Mouse (Mus musculus): ENCODE results near the gene Peak1.

Peak1 gene

GRCm38 (mm10) chr9:56314326-56314725 lies 103.5 kb downstream of the Peak1 start:
- Histone ChIP-seq H3K27me3 (ENCODE audit: insufficient read depth, low read length) (no peaks in the 10 kb centered on the region), H3K9me3 (ENCODE audit: low read length) (no peaks in the 10 kb centered on the region), H3K4me3 (replicated peaks; ENCODE audit: low read length) (no peak overlapping the region), H3K4me1 (replicated peaks; ENCODE audit: low read depth, low read length) (no peaks in the 10 kb centered on the region), H3K36me3 (ENCODE audit: insufficient read depth, low read length) (0 out of 2 replicates have a peak, but pooled peaks cover 4% of the 10 kb centered on the region)
- no peak for TF ChIP-seq CTCF (conservative IDR thresholded peaks at IDR 0.05; ENCODE audit: low read length)
- no peak for TF ChIP-seq POU5F1 (IDR thresholded peaks at IDR 0.05; ENCODE audit: borderline replicate concordance, low read length)
- no peak for TF ChIP-seq NANOG (IDR thresholded peaks at IDR 0.05; ENCODE audit: borderline replicate concordance, low read length)

DNA sequence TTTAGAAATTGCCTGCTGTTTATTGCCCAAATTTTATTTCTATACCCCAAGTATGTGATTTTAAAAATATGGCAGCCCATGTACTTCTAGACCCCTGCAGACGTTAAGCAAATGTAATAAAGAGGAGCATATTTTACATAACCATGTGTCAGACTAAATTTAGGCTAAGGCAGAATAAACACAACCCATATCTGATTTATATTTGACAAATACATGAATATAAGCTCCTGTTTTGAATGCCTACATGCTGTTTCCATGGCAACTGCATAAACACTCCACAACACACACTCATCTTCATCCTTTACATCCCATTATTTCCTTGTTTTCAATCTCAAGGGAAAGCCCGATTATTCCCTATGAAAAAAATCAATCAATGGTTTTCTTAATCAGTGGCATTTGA lies 108.8 kb downstream of the Peak1 start:
- Histone ChIP-seq H3K27me3 (ENCODE audit: insufficient read depth, low read length) (no peaks in the 10 kb centered on the region), H3K4me1 (replicated peaks; ENCODE audit: low read depth, low read length) (no peaks in the 10 kb centered on the region)
- TF ChIP-seq NANOG (IDR thresholded peaks at IDR 0.05; ENCODE audit: borderline replicate concordance, low read length) (no peak), CTCF (conservative IDR thresholded peaks at IDR 0.05; ENCODE audit: low read length) (no peak), POU5F1 (IDR thresholded peaks at IDR 0.05; ENCODE audit: borderline replicate concordance, low read length) (no peak)

DNA sequence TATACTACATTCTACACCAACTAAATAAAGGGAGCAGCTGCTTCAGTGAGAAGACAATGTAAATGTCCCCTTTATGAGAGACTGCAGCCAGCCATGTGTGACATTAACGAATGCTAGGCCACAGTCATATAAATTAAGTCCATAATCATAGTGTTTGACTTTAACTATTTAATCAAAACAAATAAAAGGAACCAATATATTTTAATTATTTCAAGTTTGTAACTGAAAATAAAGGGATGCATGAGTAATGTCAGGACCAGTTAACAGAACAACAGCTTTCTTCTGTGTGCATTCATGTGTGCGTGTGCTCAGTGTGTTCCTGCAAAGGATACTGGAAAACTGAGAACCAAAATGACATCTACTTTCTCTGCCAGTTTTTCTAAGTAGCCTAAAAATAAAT lies 113.3 kb downstream of the Peak1 start:
- Histone ChIP-seq H3K9me3 (ENCODE audit: low read length) (no peaks in the 10 kb centered on the region), H3K4me1 (replicated peaks; ENCODE audit: low read depth, low read length) (peaks cover 6% of the 10 kb centered on the region; the same call in 1 of the 2 replicates), H3K4me3 (replicated peaks; ENCODE audit: low read length) (no peak overlapping the region), H3K27me3 (ENCODE audit: insufficient read depth, low read length) (no peaks in the 10 kb centered on the region), H3K36me3 (ENCODE audit: insufficient read depth, low read length) (no peaks in the 10 kb centered on the region)
- TF ChIP-seq CTCF (conservative IDR thresholded peaks at IDR 0.05; ENCODE audit: low read length): no peak
- TF ChIP-seq POU5F1 (IDR thresholded peaks at IDR 0.05; ENCODE audit: borderline replicate concordance, low read length): no peak
- no peak for TF ChIP-seq NANOG (IDR thresholded peaks at IDR 0.05; ENCODE audit: borderline replicate concordance, low read length)

More for the DNA sequence above, 108.8 kb downstream of the Peak1 start:
- Histone ChIP-seq H3K36me3 (ENCODE audit: insufficient read depth, low read length) (no peaks in the 10 kb centered on the region), H3K4me3 (replicated peaks; ENCODE audit: low read length) (no peak overlapping the region), H3K9me3 (ENCODE audit: low read length) (no peaks in the 10 kb centered on the region)

DNA sequence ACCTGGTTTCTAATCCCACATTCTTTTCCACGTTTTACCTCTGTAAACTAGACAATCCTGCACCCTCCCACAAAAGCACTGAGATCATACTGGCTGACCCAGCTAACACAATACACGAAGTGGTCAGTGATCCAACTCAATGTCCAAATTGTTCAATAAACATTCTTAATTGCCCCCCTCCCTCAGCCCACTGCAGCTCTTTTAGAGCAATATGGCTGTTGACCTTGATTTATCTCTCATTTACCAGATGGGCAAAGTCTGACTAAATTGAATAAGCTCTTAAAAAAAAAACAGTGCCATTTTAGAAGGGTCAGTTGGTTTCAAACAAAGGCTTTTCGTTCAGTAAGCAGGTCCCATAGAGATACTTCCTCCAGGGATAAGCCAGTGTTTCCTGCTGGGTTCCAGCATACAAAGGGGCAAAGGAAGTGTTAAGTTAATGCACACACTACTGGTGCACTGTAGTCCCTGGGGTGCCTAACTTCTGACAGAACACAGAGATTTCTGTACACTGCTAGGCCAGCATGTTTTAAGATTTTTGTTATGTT lies 114.9 kb downstream of the Peak1 start:
- no peaks in the 10 kb centered on the region for H3K9me3 ChIP-seq (ENCODE audit: low read length)
- no peak overlapping the region for H3K4me3 ChIP-seq (replicated peaks; ENCODE audit: low read length)
- peaks cover 6% of the 10 kb centered on the region; the same call in 1 of the 2 replicates for H3K4me1 ChIP-seq (replicated peaks; ENCODE audit: low read depth, low read length)
- H3K27me3 ChIP-seq (ENCODE audit: insufficient read depth, low read length): no peaks in the 10 kb centered on the region
- no peak for TF ChIP-seq NANOG (IDR thresholded peaks at IDR 0.05; ENCODE audit: borderline replicate concordance, low read length)
- TF ChIP-seq CTCF (conservative IDR thresholded peaks at IDR 0.05; ENCODE audit: low read length): no peak
- TF ChIP-seq POU5F1 (IDR thresholded peaks at IDR 0.05; ENCODE audit: borderline replicate concordance, low read length): no peak
- no peaks in the 10 kb centered on the region for H3K36me3 ChIP-seq (ENCODE audit: insufficient read depth, low read length)

DNA sequence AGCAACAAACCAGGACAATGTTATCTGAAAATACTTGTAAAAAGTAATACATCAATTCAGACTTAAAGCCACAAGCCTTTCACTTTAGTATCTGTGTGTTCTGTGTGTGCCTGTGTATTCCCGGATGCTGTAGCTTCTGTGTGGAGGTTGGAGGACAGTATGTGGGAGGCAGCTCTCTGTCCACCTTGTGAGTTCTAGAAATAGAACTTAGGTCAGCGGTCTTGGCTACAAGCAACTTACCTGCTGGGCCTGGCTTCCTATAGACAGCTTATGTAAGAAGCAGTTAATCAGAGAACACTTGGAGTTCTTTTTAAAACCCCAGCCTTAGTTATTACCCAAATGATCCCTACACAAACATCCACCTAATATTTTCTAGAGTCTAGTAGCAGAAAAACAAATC lies 127.8 kb downstream of the Peak1 start:
- Histone ChIP-seq H3K4me1 (replicated peaks; ENCODE audit: low read depth, low read length) (no peaks in the 10 kb centered on the region), H3K9me3 (ENCODE audit: low read length) (no peaks in the 10 kb centered on the region), H3K36me3 (ENCODE audit: insufficient read depth, low read length) (no peaks in the 10 kb centered on the region), H3K27me3 (ENCODE audit: insufficient read depth, low read length) (no peaks in the 10 kb centered on the region), H3K4me3 (replicated peaks; ENCODE audit: low read length) (no peak overlapping the region)
- no peak for TF ChIP-seq CTCF (conservative IDR thresholded peaks at IDR 0.05; ENCODE audit: low read length)
- no peak for TF ChIP-seq POU5F1 (IDR thresholded peaks at IDR 0.05; ENCODE audit: borderline replicate concordance, low read length)
- no peak for TF ChIP-seq NANOG (IDR thresholded peaks at IDR 0.05; ENCODE audit: borderline replicate concordance, low read length)

DNA sequence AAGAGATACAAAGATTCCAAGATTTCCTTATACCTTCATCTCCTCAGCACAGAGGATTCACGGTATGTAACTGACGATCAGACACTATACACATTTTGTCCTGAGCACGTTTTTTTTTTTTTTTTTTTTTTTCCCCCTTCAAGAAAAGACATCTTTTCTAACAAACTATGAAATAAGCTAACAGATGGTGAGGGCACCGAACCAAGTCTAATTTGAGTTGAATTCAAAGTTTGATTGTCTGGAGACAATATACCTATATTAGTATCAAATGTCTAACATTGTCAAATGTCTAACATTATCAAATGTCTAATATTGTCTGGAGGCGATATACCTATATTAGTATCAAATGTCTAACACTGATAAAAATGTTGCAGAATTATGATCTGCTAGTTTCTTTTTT lies 135.4 kb downstream of the Peak1 start:
- Histone ChIP-seq H3K27me3 (ENCODE audit: insufficient read depth, low read length) (no peaks in the 10 kb centered on the region), H3K4me3 (replicated peaks; ENCODE audit: low read length) (no peak overlapping the region), H3K36me3 (ENCODE audit: insufficient read depth, low read length) (no peaks in the 10 kb centered on the region), H3K9me3 (ENCODE audit: low read length) (no peaks in the 10 kb centered on the region), H3K4me1 (replicated peaks; ENCODE audit: low read depth, low read length) (no peaks in the 10 kb centered on the region)
- TF ChIP-seq NANOG (IDR thresholded peaks at IDR 0.05; ENCODE audit: borderline replicate concordance, low read length) (no peak), CTCF (conservative IDR thresholded peaks at IDR 0.05; ENCODE audit: low read length) (no peak)

- H3K27me3 ChIP-seq (ENCODE audit: insufficient read depth, low read length): no peaks in the 10 kb centered on the region
- no peak overlapping the region for H3K4me3 ChIP-seq (replicated peaks; ENCODE audit: low read length)
- H3K36me3 ChIP-seq (ENCODE audit: insufficient read depth, low read length): no peaks in the 10 kb centered on the region
- H3K4me1 ChIP-seq (replicated peaks; ENCODE audit: low read depth, low read length): no peaks in the 10 kb centered on the region
- TF ChIP-seq POU5F1 (IDR thresholded peaks at IDR 0.05; ENCODE audit: borderline replicate concordance, low read length) (no peak), CTCF (conservative IDR thresholded peaks at IDR 0.05; ENCODE audit: low read length) (no peak), NANOG (IDR thresholded peaks at IDR 0.05; ENCODE audit: borderline replicate concordance, low read length) (no peak)
- no peaks in the 10 kb centered on the region for H3K9me3 ChIP-seq (ENCODE audit: low read length)
Observed at GRCm38 (mm10) chr9:56273576-56273975, 144.3 kb downstream of the Peak1 start.

GRCm38 (mm10) chr9:56272247-56272598 lies 145.6 kb downstream of the Peak1 start:
- Histone ChIP-seq H3K27me3 (ENCODE audit: insufficient read depth, low read length) (no peaks in the 10 kb centered on the region), H3K9me3 (ENCODE audit: low read length) (no peaks in the 10 kb centered on the region), H3K36me3 (ENCODE audit: insufficient read depth, low read length) (no peaks in the 10 kb centered on the region), H3K4me1 (replicated peaks; ENCODE audit: low read depth, low read length) (no peaks in the 10 kb centered on the region), H3K4me3 (replicated peaks; ENCODE audit: low read length) (no peak overlapping the region)
- TF ChIP-seq POU5F1 (IDR thresholded peaks at IDR 0.05; ENCODE audit: borderline replicate concordance, low read length): no peak
- no peak for TF ChIP-seq CTCF (conservative IDR thresholded peaks at IDR 0.05; ENCODE audit: low read length)

Measured in E14TG2a.4 (cell line).